Mouse (Mus musculus) E14TG2a.4 (cell line): ENCODE measurements at regions not wholly inside any gene's neighbourhood (a gene's known extent, or its start where the extent isn't known, plus 50 kb on each side); places are given as distances from the start of the nearest gene placed in this dataset.

ENCODE experiments used
- CTCF ChIP-seq: conservative IDR thresholded peaks from 2 replicates; pipeline ENCODE4 v1.5.1; 2014; ENCODE audit warnings: low read length
- NANOG ChIP-seq: IDR thresholded peaks from 2 replicates; pipeline ENCODE4 v1.6.1; 2014; ENCODE audit warnings: borderline replicate concordance, low read length, mixed read lengths
- POU5F1 ChIP-seq: IDR thresholded peaks from 2 replicates; pipeline ENCODE4 v1.6.1; 2014; ENCODE audit warnings: low read length, borderline replicate concordance

DNA sequence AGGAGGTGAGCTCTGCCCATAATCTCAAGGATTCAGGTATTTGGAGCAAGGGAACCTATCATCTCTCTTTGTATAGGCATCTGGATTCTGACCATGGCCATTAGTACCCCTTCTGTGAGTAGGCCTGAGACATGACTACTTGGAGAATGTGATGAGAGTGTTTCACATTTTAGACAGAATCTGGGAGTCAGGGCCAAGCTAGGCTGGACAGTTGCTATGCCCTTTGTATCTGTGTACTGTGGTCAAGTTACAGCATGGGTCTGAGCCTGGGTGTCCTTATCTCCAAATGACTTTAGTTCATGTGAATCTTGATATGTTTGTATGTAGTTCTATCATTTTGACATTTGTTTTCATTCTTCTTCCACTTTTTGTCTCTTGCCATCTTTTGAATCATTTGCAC is 336.3 kb upstream of the Gm21798 start:
- TF ChIP-seq CTCF (no peak), POU5F1 (no peak), NANOG (no peak)
